Mouse (Mus musculus): Measurements from ENCODE around the gene Amd1. TPM values are rescaled to one million over a fixed set of nuclear protein-coding genes. Genes with fewer than 3 reads are reported as not detected.
A peak's percentile ranks its signal among the peaks of the same experiment; 100 is the strongest.
"Not testable (repeated sequence)": the region's sequence is repeated elsewhere in the genome, so short reads cannot be mapped to it uniquely, and the experiment has no call there.

Gene Amd1
- polyA plus RNA-seq, 1 experiment from 2014 or later = 83.3 TPM

DNA sequence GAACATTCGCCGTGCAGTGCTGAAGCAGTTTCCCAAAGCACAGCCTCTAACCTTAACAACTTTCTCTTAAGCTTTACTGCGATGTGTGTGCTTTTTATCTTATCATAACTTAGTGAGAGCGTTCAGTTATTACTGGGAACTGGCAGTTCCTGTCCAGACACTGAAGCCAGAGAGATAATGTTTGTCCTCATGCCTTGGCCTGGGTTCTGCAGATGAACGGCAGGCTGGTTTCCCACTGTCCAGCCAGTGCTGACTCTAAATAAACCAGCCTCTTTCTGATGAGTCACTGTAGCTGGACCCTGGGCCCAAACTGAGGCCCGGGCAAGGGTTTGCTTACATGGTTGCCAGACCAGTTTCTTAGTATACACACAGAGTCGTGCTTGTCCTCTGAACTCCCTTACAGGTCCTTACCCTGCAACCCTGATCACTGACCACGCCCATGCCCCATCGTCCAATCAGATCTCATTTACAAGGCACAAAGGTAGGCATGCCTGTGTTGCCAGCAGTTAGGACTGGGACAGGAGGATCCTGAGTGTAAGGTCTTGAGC is 26.1 kb upstream of the Amd1 start:
- Histone ChIP-seq H3K27me3 (ENCODE audit: low read depth, poor library complexity, severe bottlenecking) (no peaks in the 10 kb centered on the region), H3K27ac (no peak overlapping the region), H3K36me3 (no peaks in the 10 kb centered on the region), H3K9me3 (replicated peaks) (no peaks in the 10 kb centered on the region; the same call in 1 of the 2 replicates), H3K4me1 (no peaks in the 10 kb centered on the region), H3K4me3 (no peak overlapping the region)
- DNase-seq (ENCODE audit: low spot score) = no peak
- WGBS = 81% methylated on average over 9 of the region's 9 CpGs

DNA sequence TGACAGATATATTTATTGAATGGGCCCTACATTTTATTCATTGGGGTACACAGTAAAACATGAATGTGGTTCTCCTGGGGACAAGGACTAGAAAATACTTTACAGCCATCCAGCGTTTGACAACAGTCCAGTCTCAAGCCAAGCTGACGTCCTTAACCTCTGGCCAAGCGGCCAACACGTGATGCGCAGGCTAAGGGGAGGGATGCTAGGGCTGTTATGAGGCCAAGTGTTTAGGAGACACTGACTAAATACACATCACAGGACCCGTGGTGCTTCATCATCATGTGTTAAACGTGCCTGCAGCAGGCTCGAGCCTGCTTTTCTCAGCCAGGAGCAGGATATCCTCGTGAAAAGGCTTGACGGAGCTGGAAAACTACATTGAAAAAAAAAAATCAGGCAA is 18.3 kb upstream of the Amd1 start:
- no peak overlapping the region for H3K27ac ChIP-seq
- peaks cover 6% of the 10 kb centered on the region for H3K4me1 ChIP-seq
- no peaks in the 10 kb centered on the region for H3K9me3 ChIP-seq (replicated peaks)
- no peak overlapping the region for H3K4me3 ChIP-seq
- no peaks in the 10 kb centered on the region for H3K27me3 ChIP-seq (ENCODE audit: low read depth, poor library complexity, severe bottlenecking)
- 91% methylated on average over 10 of the region's 10 CpGs for WGBS
- no peaks in the 10 kb centered on the region for H3K36me3 ChIP-seq
- no peak for DNase-seq (ENCODE audit: low spot score)

DNA sequence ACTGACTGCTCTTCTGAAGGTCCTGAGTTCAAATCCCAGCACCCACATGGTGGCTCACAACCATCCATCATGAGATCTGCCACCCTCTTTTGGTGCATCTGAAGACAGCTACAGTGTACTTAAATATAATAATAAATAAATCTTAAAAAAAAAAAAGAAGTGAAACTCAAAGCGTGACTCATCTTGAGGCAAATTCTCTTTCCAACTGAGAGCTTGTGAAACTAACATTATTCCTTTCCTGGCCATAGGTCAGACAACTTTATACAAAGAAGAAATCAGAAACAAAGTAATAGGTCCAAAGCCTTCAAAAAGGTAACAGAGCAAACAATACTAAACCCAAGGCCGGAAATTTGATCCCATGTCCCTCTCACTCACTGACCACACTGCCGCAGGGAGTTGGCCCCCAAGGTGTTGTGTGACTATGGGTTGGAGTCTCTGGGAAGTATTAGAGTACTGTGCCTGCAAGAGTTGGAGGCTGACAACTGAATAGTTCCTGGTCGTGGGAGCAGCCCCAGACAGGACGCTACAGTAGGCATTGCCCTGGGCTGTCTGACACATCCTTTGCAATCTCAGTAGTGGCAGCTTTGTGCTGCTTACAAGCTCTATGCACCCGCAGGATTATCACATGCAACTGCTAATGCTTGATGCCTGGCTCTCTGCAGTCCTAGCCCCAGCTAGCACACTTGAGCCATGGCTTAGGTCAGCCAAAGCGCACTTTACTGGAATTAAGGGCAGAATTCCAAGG is 15.0 kb upstream of the Amd1 start:
- DNase-seq (ENCODE audit: low spot score) = no peak
- 49% methylated on average over 7 of the region's 7 CpGs for WGBS
- no peaks in the 10 kb centered on the region for H3K27me3 ChIP-seq (ENCODE audit: low read depth, poor library complexity, severe bottlenecking)

DNA sequence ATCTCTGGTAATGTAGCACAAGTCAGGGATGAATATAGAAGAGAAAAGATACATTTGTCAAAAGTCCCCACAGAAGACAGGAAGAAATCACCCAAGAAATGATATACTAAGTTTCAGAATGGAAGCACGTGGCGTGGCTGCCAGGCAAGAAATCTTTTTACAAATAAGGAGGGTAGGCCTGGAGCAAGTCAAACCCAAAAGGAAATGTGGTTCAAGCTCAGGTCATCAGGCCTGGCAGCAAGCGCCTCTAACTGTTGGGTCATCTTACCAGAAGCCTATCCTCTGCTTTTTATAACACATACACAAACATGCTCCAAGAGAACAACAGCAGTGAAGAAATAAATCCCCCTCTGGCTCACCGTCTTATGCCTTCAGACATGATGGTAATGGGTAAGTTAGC is 10.8 kb upstream of the Amd1 start:
- no peak overlapping the region for H3K4me3 ChIP-seq
- no peaks in the 10 kb centered on the region for H3K36me3 ChIP-seq
- 71% methylated on average over 4 of the region's 4 CpGs for WGBS
- H3K27me3 ChIP-seq (ENCODE audit: low read depth, poor library complexity, severe bottlenecking) = no peaks in the 10 kb centered on the region
- H3K27ac ChIP-seq = no peak overlapping the region
- H3K4me1 ChIP-seq = peaks cover 9% of the 10 kb centered on the region
- no peaks in the 10 kb centered on the region for H3K9me3 ChIP-seq (replicated peaks)
- no peak for DNase-seq (ENCODE audit: low spot score)

More for the DNA sequence above, 15.0 kb upstream of the Amd1 start:
- H3K36me3 ChIP-seq = no peaks in the 10 kb centered on the region
- H3K4me1 ChIP-seq = peaks cover 6% of the 10 kb centered on the region
- H3K27ac ChIP-seq = no peak overlapping the region
- no peaks in the 10 kb centered on the region for H3K9me3 ChIP-seq (replicated peaks)
- H3K4me3 ChIP-seq = no peak overlapping the region

DNA sequence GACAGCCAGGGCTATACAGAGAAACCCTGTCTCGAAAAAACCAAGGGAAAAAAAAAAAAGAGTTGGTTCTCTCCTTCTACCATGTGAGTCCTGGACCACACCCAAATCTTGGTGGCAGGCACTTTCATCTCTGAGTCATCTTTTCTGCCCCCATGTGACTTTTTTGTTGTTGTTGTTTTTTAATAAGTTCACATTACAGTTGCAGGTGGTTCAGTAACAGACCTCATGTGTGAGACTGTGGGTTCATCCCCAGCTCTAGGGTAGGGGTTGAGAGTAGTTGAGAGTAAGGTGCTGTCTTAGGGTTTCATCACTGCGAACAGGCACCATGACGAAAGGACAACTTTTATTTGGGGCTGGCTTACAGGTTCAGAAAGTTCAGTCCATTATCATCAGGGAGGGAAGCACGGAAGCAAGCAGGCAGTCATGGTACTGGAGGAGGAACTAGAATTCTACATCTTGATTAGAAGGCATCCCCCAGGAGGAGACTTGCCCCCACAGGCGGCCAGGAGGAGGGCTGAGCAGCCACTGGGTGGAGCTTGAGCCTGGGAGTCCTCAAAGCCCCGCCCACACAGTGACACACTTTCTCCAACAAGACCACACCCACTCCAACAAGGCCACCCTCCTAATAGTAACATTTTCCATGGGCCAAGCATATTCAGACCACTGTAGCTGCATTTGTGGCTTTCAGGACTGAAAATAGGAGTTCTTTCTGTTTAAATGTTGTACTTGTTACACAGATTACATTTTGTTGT is 8.1 kb upstream of the Amd1 start:
- no peak overlapping the region for H3K4me3 ChIP-seq
- DNase-seq (ENCODE audit: low spot score) = no peak
- H3K9me3 ChIP-seq (replicated peaks) = no peaks in the 10 kb centered on the region; the same call in 1 of the 2 replicates
- H3K4me1 ChIP-seq = 0 out of 2 replicates have a peak, but pooled peaks cover 2% of the 10 kb centered on the region
- H3K27me3 ChIP-seq (ENCODE audit: low read depth, poor library complexity, severe bottlenecking) = no peaks in the 10 kb centered on the region
- WGBS = 56% methylated on average over 6 of the region's 6 CpGs
- H3K27ac ChIP-seq = no peak overlapping the region
- no peaks in the 10 kb centered on the region for H3K36me3 ChIP-seq

DNA sequence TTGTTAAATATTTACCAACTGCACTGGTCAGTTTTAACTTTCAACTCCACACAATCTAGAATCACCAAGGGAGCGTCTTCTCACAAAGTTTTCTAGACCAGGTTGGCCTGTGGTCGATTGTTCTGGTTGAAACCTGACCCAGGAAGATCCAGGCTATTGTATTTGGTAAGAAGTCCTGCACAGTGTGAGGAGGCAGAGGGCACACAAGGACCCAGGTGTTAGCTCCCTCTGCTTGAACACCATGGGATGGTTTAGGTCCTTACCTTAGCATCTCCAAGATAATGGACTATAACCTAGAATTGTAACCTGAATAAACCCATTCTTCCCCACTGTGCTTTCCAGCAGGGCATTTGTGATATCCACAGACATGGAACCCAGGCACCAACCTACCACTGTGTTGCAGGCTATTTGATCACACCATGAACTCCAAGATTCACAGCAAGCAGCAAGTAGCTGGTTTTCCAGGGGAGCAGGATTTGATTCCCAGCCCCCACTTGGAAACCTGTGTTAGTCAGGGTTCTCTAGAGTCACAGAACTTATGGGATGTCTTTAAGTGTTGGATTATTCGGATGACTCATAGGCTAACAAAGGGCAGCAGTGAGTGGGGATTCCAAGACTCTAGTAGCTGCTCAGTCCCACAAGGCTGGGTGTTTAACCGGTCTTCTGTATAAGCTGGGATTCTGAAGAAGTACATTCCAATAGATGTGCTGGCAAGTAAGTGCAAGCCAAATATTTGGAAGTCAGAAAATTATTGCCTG is 6.0 kb upstream of the Amd1 start:
- H3K4me1 ChIP-seq = 0 out of 2 replicates have a peak, but pooled peaks cover 3% of the 10 kb centered on the region
- no peaks in the 10 kb centered on the region for H3K36me3 ChIP-seq
- no peaks in the 10 kb centered on the region; the same call in 1 of the 2 replicates for H3K9me3 ChIP-seq (replicated peaks)
- no peak overlapping the region for H3K27ac ChIP-seq
- no peak overlapping the region for H3K4me3 ChIP-seq
- WGBS = 72% methylated on average over 4 of the region's 4 CpGs
- DNase-seq (ENCODE audit: low spot score) = no peak
- no peaks in the 10 kb centered on the region for H3K27me3 ChIP-seq (ENCODE audit: low read depth, poor library complexity, severe bottlenecking)

DNA sequence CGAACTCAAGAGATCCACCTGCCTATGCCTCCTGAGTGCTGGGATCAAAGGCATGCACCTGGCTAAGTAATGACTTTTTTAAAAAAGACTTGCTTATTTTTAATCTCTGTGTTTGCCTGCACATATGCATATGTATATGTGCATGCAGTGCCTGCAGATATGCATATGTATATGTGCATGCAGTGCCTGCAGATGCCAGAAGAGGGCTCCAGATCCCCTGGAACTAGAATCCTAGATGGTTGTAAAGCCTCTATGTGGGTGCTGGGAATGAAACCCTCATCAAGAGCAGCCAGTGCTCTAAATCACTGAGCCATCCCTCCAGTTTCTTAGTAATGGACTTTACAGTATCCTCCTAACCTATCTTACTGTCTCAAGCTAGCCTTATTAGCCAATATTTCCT is 4.0 kb upstream of the Amd1 start:
- Histone ChIP-seq H3K27me3 (ENCODE audit: low read depth, poor library complexity, severe bottlenecking) (no peaks in the 10 kb centered on the region), H3K27ac (no peak overlapping the region), H3K9me3 (replicated peaks) (no peaks in the 10 kb centered on the region; the same call in 1 of the 2 replicates), H3K4me3 (no peak overlapping the region), H3K4me1 (0 out of 2 replicates have a peak, but pooled peaks cover 6% of the 10 kb centered on the region), H3K36me3 (no peaks in the 10 kb centered on the region)
- DNase-seq (ENCODE audit: low spot score) = no peak
- 92% methylated on average over 1 of the region's 1 CpGs for WGBS

DNA sequence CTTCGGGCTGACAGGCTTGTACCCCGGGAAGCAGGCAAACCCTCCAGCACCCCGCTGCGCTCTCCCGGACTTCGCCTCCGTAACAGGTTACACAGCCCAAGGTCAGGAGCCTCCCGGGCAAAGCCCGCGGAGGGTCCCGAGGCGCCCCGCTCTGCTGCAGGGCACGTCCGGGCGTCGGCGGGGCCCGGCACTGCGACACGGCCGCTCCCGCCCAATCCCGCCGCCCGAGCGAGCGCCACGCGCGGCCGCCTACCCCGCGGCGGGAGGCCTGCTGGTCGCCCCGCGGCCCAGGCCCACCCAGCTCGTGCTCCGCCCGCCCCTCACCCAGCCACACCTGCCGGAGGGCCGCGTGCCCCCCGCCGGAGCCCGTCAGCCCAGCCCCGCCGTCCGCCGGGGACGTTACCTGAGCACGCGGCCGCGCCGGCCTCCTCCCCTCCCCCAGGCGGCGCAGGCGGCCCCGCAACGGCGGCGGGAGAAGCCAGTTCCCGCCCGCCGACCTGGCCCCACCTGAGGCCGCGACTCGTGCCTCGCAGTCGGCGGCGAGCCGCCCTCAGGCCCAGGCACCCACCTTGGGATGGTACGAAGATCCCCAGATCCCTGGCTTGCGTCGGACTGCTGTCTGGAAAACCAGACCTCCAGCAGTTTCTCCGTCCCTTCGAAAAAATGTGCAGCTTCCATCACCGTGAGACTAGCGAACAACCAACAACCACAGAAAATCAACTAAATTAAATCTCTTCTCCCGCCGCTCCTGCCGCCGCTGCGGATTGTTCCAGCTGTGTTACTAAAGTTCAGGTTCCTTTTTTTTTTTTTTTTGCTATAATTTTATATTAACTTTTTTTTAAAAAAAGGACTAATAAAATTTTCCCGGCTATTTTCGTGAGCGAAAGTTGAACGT is 558 bp downstream of the Amd1 start:
- Histone ChIP-seq H3K4me1 (peaks cover 23% of the 10 kb centered on the region), H3K27ac (peak overlapping the region; percentile 98), H3K4me3 (peak overlapping the region; percentile 99), H3K36me3 (peaks cover 26% of the 10 kb centered on the region)
- WGBS = 2% methylated on average over 84 of the region's 91 CpGs
- DNase-seq (ENCODE audit: low spot score) = peak; percentile 73
- H3K9me3 ChIP-seq (replicated peaks); H3K27me3 ChIP-seq (ENCODE audit: low read depth, poor library complexity, severe bottlenecking): not testable (repeated sequence)

DNA sequence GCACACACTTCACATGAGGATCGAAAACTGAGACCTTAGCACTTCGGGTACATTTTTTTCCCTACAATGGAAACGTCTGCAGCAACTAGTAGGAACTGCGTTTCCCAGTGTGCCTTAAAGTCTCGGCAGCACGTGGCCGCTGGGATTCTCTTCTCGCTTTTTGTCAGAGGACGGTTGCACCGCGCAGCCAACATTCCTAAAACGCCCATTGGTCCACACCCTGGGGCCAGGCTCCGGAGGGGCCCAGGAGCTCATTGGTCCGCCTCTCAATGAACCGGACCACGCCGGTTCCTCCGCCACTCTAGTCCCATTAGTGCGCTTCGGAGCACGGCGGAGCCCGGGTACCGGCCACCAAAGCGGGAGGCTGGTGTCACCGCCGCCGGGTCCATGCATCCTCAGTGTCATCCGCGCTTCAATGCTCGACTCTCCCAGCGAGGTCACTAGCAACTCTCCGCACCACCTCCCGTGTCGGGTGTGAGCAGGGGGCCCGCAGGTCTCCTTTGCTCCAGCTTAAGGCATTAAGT is 1.3 kb downstream of the Amd1 start:
- H3K4me1 ChIP-seq = peaks cover 23% of the 10 kb centered on the region
- H3K36me3 ChIP-seq = peaks cover 33% of the 10 kb centered on the region
- H3K9me3 ChIP-seq (replicated peaks) = no peaks in the 10 kb centered on the region
- peak overlapping the region; percentile 99 for H3K4me3 ChIP-seq
- no peaks in the 10 kb centered on the region for H3K27me3 ChIP-seq (ENCODE audit: low read depth, poor library complexity, severe bottlenecking)
- H3K27ac ChIP-seq = peak overlapping the region; percentile 98
- DNase-seq (ENCODE audit: low spot score) = peak; percentile 89
- under 1% methylated on average over 36 of the region's 36 CpGs for WGBS

DNA sequence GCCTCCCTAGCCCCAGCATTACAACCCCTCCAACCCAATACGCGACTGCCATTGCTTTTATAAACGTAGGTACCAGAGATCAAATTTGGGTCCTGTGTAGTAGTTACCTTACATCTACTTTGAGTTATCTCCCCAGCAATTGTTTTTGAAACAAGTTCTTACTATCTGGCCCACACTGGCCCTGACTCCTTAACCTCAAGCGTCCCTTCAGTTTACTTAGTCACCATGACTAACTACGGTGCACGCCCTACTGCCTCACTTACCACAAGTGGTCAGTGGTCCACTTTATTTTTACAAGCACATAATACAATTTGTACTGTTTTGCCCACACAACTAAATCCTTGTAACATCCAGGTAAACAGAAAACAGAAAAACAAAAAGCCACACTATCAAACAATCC is 9.3 kb downstream of the Amd1 start:
- no peaks in the 10 kb centered on the region for H3K4me1 ChIP-seq
- peaks cover 85% of the 10 kb centered on the region for H3K36me3 ChIP-seq
- WGBS = 95% methylated on average over 6 of the region's 6 CpGs
- no peak overlapping the region for H3K27ac ChIP-seq
- no peaks in the 10 kb centered on the region for H3K27me3 ChIP-seq (ENCODE audit: low read depth, poor library complexity, severe bottlenecking)
- no peak for DNase-seq (ENCODE audit: low spot score)
- H3K9me3 ChIP-seq (replicated peaks) = no peaks in the 10 kb centered on the region
- H3K4me3 ChIP-seq = no peak overlapping the region

DNA sequence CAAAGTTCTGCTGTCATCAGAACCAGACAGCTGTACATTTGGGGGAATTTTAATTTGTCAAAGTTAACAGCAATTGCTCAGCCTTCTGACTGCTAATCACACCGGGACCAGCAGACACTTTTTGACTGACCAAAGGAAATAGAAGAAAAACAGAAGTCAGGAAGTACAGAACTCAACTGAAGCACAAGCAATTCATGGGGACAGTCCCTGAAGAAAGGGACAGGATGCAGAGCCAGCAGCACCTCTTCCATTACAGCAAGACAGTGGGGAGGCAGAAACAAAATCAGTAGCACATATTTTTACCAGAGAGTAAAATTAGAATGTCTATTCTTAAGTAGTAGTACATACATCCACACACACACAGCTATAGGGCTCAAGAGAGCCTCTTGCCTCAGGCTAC is 15.2 kb downstream of the Amd1 start:
- DNase-seq (ENCODE audit: low spot score) = no peak
- no peaks in the 10 kb centered on the region for H3K4me1 ChIP-seq
- H3K36me3 ChIP-seq = peaks cover 63% of the 10 kb centered on the region
- no peak overlapping the region for H3K4me3 ChIP-seq
- H3K9me3 ChIP-seq (replicated peaks) = no peaks in the 10 kb centered on the region
- 81% methylated on average over 1 of the region's 1 CpGs for WGBS
- no peaks in the 10 kb centered on the region for H3K27me3 ChIP-seq (ENCODE audit: low read depth, poor library complexity, severe bottlenecking)
- H3K27ac ChIP-seq = no peak overlapping the region

DNA sequence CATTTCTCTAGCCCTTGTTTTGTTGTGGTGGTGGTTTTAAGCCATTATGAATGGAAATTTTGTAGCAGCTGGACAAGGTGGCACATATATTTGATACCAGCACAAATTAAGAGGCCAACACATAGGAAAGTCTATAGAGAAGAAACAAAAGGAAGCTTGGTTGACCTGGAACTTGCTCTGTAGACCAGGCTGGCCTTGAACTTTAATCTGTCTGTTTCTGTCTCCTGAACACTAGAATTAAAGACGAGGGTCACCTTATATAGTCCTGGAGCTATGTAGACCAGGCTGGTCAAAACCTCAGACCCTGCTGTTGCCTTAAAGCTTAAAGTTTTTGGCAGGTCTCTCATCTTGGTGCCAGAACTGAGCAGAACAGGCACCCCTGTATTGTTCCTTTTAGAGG is 16.4 kb downstream of the Amd1 start:
- Histone ChIP-seq H3K27me3 (ENCODE audit: low read depth, poor library complexity, severe bottlenecking) (no peaks in the 10 kb centered on the region), H3K9me3 (replicated peaks) (no peaks in the 10 kb centered on the region), H3K4me3 (no peak overlapping the region), H3K27ac (no peak overlapping the region), H3K36me3 (peaks cover 51% of the 10 kb centered on the region), H3K4me1 (no peaks in the 10 kb centered on the region)
- 97% methylated on average over 1 of the region's 1 CpGs for WGBS
- DNase-seq (ENCODE audit: low spot score) = no peak

All from limb, embryonic 10.5 days (tissue).